Mouse (Mus musculus) telencephalon, adult 2 months (tissue): ENCODE measurements around the gene Vmn1r173.
"Not testable (repeated sequence)": the region's sequence is repeated elsewhere in the genome, so short reads cannot be mapped to it uniquely, and the experiment has no call there.

Experiments
- DNase-seq: peaks from one replicate; pipeline ENCODE4 v3.0.0-alpha.2; 2011; ENCODE audit warnings: low read depth, low spot score

Gene Vmn1r173

DNA sequence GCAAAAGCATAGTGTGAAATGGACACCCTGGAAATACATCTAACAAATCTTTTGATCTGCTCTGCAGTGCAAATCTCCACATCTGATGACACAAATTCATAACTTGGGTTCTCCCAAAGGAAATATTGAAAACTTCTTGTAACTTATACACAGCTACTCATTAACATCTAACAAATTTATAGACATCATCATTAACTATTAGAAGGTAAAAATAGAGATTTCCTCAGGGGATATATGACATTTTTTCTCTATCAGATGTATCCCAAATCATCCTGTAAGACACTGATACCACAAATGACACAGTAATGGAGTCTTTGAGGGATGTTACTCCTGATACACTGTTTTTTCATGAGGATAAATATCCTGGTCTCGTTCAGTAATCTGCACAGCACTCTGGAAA is at the start of gene Vmn1r173:
Gene Vmn1r173, plus strand, starts transcription at position 301 of the 400 bp plus-strand sequence.
- not testable (repeated sequence) for DNase-seq

DNA sequence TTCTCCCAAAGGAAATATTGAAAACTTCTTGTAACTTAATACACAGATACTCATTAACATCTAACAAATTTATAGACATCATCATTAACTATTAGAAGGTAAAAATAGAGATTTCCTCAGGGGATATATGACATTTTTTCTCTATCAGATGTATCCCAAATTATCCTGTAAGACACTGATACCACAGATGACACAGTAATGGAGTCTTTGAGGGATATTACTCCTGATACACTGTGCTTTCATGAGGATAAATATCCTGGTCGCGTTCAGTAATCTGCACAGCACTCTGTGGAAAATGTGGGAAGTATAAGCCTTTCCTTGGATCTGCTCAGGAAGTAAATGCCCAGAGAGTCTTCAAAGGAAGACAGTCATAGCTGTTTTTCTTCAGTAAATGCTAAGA is 42.5 kb upstream of the Vmn1r173 start, which contains the start of gene Vmn1r172:
Gene Vmn1r172, plus strand, starts transcription at position 301 of the 400 bp plus-strand sequence.
- no peak for DNase-seq

DNA sequence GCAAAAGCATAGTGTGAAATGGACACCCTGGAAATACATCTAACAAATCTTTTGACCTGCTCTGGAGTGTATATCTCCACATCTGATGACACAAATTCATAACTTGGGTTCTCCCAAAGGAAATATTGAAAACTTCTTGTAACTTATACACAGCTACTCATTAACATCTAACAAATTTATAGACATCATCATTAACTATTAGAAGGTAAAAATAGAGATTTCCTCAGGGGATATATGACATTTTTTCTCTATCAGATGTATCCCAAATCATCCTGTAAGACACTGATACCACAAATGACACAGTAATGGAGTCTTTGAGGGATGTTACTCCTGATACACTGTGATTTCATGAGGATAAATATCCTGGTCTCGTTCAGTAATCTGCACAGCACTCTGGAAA is 51.5 kb downstream of the Vmn1r173 start, which contains the start of gene Vmn1r174:
Gene Vmn1r174, plus strand, starts transcription at position 301 of the 400 bp plus-strand sequence.
- DNase-seq, result not testable (repeated sequence)
